Mouse (Mus musculus): ENCODE data around the gene Arhgap45.
A peak's percentile ranks its signal among the peaks of the same experiment; 100 is the strongest.

- TF ChIP-seq POLR2A (IDR thresholded peaks at IDR 0.05; ENCODE audit: low read depth, low read length) (no peak), CTCF (IDR thresholded peaks at IDR 0.05; ENCODE audit: borderline replicate concordance, insufficient read depth, low read length) (peak; percentile 36; the same call in 1 of the 2 replicates)
These were observed 1.8 kb upstream of the Arhgap45 start for GRCm38 (mm10) chr10:80014484-80015290.

Measured in embryonic fibroblast, embryonic 13.5 days (primary cell).